Mouse (Mus musculus): ENCODE measurements around the gene Psrc1. TPM values are rescaled to one million over a fixed set of nuclear protein-coding genes. Genes with fewer than 3 reads are reported as not detected.

The Psrc1 gene
- polyA plus RNA-seq, 1 experiment from 2014 or later: 13.9 TPM

DNA sequence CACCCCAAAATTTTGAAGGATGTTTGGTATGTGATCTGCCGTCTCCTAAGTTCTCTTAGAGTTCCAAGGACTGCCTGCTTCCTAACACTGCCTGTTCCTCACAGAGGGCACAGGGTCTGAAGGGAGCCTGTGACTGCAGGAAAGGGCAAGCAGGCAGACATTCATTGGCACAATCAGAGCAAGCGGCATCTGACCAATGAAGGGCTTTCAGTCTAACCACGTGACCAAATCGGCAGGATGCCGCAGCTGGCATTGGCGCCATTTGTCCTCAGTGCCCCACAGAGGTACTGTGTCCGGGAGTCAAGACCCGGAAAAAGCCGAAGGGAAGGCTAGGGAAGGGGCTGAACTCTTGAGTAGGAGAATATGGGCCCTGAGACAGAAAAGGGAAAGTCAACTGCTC is 16.5 kb upstream of the Psrc1 start:
- Histone ChIP-seq H3K4me2 (peak overlapping the region; percentile 29; the same call in 1 of the 2 replicates), H3K4me3 (0 out of 2 replicates have a peak overlapping the region, but pooled peaks have one; percentile 14), H3K36me3 (no peaks in the 10 kb centered on the region), H3K9ac (no peak overlapping the region), H3K27me3 (no peaks in the 10 kb centered on the region), H3K4me1 (replicated peaks) (peaks cover 18% of the 10 kb centered on the region), H3K27ac (no peak overlapping the region; the same call in 1 of the 2 replicates), H3K9me3 (no peaks in the 10 kb centered on the region)
- 59% methylated on average over 9 of the region's 9 CpGs for WGBS
- ATAC-seq (ENCODE audit: low FRiP score): peak; percentile 50; the same call in 1 of the 2 replicates

DNA sequence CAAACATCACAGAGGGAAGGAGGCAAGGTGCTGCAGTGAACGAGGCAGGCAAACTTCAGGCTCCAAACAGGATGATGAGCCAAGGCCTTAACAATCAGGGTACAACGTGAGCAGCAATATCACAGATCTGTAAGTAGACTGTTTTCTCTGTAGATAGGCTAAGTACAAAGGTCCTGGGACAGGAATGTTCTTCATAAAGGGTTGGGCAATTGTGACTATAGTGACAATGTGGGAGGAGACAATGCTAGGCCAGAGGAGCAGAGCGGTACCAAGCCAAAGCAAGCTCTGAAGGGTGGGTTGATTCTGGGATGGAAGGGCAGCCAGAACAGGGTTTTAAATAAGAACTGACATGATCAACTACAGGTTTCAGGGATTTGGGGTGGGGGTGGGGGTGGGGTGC is 15.8 kb upstream of the Psrc1 start:
- Histone ChIP-seq H3K9ac (no peak overlapping the region), H3K9me3 (no peaks in the 10 kb centered on the region), H3K4me3 (no peak overlapping the region), H3K4me1 (replicated peaks) (peaks cover 18% of the 10 kb centered on the region), H3K27ac (no peak overlapping the region), H3K4me2 (0 out of 2 replicates have a peak overlapping the region, but pooled peaks have one; percentile 29), H3K27me3 (no peaks in the 10 kb centered on the region), H3K36me3 (no peaks in the 10 kb centered on the region)
- ATAC-seq (ENCODE audit: low FRiP score): no peak
- 87% methylated on average over 3 of the region's 3 CpGs for WGBS

DNA sequence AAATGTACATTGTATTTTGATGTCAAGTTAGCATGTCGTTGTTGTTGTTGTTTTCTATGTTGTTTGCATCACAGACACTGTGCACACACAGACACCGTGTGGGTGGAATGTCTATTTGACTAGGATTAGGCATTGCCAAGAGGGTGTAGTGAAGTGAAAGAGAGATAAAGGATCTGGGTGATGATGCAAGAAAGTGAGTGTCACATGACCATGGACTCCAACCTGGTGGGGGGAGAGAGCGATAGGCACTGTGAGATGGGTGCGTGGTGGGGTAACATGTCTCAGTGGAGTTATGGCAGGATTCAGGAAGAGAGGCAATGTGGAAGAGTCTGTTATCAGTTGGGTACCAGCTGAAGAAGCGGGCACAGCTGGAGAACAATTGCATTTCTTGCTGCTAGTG is 14.9 kb upstream of the Psrc1 start:
- H3K27me3 ChIP-seq: no peaks in the 10 kb centered on the region
- no peak overlapping the region for H3K4me3 ChIP-seq
- 83% methylated on average over 5 of the region's 5 CpGs for WGBS

DNA sequence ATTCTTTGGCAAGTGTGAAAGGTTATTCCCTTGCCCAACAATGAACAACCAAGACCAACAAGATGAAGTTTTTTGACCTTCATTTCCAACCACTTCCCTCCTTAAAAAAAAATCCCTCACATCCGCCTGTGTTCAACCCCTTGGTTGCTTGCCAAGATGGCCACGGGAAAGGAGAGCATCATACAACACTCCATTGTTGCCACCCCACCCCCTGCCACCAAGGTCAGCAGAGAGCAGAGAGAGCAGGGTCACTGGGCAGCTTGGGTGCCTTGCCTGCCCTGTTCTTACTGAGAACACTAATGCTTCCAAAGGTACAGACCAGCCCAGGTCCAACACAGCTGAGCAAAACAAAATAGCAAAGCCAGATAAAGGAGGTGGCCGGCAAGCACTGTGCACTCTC is 11.4 kb upstream of the Psrc1 start:
- H3K4me1 ChIP-seq (replicated peaks): peaks cover 4% of the 10 kb centered on the region; the same call in 1 of the 2 replicates
- H3K27ac ChIP-seq: no peak overlapping the region
- H3K9me3 ChIP-seq: no peaks in the 10 kb centered on the region
- H3K9ac ChIP-seq: no peak overlapping the region
- no peaks in the 10 kb centered on the region for H3K36me3 ChIP-seq
- H3K27me3 ChIP-seq: no peaks in the 10 kb centered on the region
- no peak overlapping the region for H3K4me2 ChIP-seq
- WGBS: 65% methylated on average over 3 of the region's 3 CpGs
- no peak for ATAC-seq (ENCODE audit: low FRiP score)
- no peak overlapping the region for H3K4me3 ChIP-seq

More for the DNA sequence above, 14.9 kb upstream of the Psrc1 start:
- H3K4me2 ChIP-seq: no peak overlapping the region
- H3K27ac ChIP-seq: no peak overlapping the region
- no peaks in the 10 kb centered on the region for H3K36me3 ChIP-seq
- H3K4me1 ChIP-seq (replicated peaks): peaks cover 15% of the 10 kb centered on the region
- H3K9ac ChIP-seq: no peak overlapping the region
- H3K9me3 ChIP-seq: no peaks in the 10 kb centered on the region
- no peak for ATAC-seq (ENCODE audit: low FRiP score)

DNA sequence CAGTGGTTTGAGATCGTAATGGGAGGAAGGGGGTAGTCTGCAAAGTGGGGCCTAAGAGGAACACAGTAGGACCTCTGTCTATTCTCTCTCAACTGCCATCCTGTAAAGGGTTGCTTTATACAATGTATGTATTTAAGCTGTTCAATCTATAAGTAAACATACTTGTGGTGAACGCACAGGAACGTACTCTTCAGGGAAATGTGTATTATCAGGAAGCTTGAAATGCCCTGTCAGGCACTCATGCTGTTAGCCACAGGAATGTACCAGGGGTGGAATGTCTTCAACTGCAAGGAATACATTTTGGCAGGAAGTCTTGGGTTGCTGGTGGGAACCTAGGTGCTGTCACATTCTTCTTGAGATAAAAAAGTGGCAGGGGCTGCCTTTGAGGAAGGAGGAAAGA is 10.9 kb upstream of the Psrc1 start:
- no peak overlapping the region for H3K4me3 ChIP-seq
- no peaks in the 10 kb centered on the region for H3K36me3 ChIP-seq
- peaks cover 1% of the 10 kb centered on the region; the same call in 1 of the 2 replicates for H3K4me1 ChIP-seq (replicated peaks)
- H3K9ac ChIP-seq: no peak overlapping the region
- H3K9me3 ChIP-seq: no peaks in the 10 kb centered on the region
- H3K4me2 ChIP-seq: no peak overlapping the region
- 91% methylated on average over 3 of the region's 3 CpGs for WGBS
- H3K27me3 ChIP-seq: no peaks in the 10 kb centered on the region
- no peak overlapping the region for H3K27ac ChIP-seq
- ATAC-seq (ENCODE audit: low FRiP score): no peak

DNA sequence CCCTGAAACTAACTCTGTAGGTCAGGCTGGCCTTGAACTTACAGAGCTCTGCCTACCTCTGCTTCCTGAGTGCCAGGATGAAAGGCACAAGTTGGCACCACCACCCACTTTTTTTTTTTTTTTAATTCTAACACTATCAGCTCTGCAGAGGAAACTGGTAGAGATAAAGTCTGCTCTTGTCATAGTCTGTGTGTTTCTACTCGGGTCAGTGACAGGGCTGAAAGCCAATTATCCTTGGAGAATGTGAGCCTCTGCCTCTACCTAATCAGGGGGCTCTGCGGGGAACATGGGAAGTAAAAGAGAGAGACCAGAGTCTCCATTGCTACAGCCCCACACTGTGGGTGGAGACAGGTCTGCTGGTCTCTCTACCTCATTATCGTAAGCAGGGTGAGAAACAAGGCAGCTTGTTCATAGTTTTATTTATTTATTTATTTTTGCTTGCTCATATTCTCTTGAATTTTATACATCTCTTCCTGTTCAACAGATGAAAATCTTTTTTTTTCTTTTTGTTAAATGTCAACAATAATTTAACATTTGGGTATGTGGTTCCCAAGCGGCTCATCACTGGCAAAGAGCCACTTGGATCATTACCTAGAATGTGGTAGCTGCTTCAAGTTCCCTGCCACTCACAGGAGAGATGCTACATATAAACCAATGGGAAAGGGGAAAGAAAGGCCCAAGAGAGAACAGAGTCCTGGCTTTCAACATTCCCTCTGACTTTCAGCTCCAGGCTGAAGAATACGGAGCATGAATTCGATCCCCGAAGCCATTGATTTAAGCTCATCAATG is 4.6 kb upstream of the Psrc1 start:
- Histone ChIP-seq H3K27ac (no peak overlapping the region), H3K36me3 (no peaks in the 10 kb centered on the region), H3K4me3 (no peak overlapping the region), H3K4me1 (replicated peaks) (peaks cover 16% of the 10 kb centered on the region), H3K27me3 (no peaks in the 10 kb centered on the region), H3K4me2 (no peak overlapping the region), H3K9me3 (no peaks in the 10 kb centered on the region), H3K9ac (no peak overlapping the region)
- 84% methylated on average over 7 of the region's 7 CpGs for WGBS
- no peak for ATAC-seq (ENCODE audit: low FRiP score)

DNA sequence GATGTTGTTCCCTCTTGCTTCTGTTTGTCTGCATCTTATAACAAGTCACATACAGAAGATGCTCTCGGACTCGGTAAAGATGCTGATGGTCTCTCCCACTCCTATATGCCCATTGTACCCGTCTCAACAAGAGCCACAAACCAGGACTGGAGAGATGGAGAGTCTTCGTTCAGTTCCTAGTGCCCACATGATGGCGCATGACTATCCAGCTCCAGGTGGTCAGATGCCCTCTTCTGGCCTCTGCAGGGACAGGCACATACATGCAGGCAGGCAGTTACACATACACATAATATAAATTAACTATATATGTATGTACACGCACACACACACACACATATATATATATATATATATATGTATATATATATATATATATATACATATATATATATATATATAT is 2.9 kb upstream of the Psrc1 start:
- H3K36me3 ChIP-seq: no peaks in the 10 kb centered on the region
- ATAC-seq (ENCODE audit: low FRiP score): no peak
- no peak overlapping the region for H3K4me2 ChIP-seq
- H3K4me3 ChIP-seq: no peak overlapping the region
- no peak overlapping the region for H3K27ac ChIP-seq
- H3K4me1 ChIP-seq (replicated peaks): peaks cover 26% of the 10 kb centered on the region
- no peak overlapping the region for H3K9ac ChIP-seq
- H3K27me3 ChIP-seq: no peaks in the 10 kb centered on the region
- 80% methylated on average over 6 of the region's 6 CpGs for WGBS
- no peaks in the 10 kb centered on the region for H3K9me3 ChIP-seq

DNA sequence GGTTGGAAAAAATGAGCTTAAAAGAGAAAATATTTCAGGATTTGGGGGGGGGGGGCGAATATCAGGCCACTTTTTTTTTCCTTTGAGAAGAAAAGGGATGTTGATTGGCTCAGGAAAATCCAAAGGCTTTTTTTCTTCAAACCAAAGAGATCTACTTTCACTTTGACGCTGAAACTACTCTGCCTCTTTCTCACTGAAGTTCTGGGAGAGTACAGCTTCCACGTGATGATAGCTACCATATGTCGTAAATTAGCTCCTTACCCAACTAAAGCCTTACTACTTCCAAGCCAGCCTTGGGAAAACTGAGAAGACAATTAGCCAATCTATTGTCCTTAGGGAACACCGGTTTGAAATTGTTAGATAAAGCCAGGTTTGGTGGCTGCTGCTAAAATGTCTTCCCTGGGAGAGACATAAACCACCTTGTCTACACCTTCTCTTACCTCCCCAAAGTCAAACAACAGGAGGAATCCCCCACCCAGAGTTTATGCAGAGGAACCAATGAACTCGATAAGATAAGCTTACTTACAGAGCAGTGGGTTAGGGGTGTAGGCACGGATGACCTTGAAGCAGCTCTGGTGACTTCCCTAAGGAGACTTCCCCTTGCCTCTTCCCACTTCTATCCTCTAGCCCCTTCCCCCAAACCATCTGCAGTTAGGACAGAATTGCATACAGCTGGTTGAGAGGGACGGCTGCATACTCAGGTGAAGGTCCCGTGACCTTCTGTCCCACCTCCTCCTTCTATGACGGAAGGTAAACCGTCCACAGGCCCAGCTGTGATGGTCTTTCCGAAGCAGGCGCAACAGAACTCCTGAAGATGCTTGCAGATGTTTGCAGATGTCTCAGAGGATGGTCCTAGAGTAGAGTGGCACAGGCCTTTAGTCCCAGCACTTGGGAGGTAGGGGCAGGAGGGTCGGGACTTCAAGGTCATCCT is 1.4 kb upstream of the Psrc1 start:
- Histone ChIP-seq H3K9me3 (no peaks in the 10 kb centered on the region), H3K9ac (no peak overlapping the region), H3K4me3 (no peak overlapping the region), H3K27me3 (no peaks in the 10 kb centered on the region), H3K4me2 (no peak overlapping the region), H3K36me3 (no peaks in the 10 kb centered on the region), H3K27ac (no peak overlapping the region), H3K4me1 (replicated peaks) (peaks cover 26% of the 10 kb centered on the region)
- ATAC-seq (ENCODE audit: low FRiP score): no peak
- 80% methylated on average over 14 of the region's 14 CpGs for WGBS

DNA sequence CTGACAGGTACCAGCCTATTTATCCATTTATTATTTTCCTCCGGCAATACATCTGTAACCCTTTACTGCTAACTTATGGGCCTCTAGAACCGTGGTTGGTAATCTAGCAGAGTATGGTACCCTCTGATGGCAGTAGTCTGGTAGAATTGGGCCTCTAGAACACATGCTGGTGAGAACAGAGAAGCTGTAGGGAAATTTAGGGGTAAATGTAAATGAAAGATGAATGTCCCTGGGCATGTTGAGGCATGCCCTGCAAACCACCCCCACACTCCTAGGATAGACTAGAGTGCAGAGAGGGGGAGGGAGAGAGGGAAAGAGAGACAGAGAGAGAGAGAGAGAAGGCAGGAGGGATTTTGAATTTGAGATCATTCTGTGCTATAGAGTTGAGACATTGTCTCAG is 786 bp downstream of the Psrc1 start:
- H3K9me3 ChIP-seq: no peaks in the 10 kb centered on the region
- no peaks in the 10 kb centered on the region for H3K27me3 ChIP-seq
- WGBS: 29% methylated on average over 2 of the region's 2 CpGs
- H3K4me3 ChIP-seq: peak overlapping the region; percentile 59
- H3K36me3 ChIP-seq: no peaks in the 10 kb centered on the region
- H3K27ac ChIP-seq: no peak overlapping the region
- peak overlapping the region; percentile 63; the same call in 1 of the 2 replicates for H3K9ac ChIP-seq
- ATAC-seq (ENCODE audit: low FRiP score): no peak
- H3K4me1 ChIP-seq (replicated peaks): peaks cover 26% of the 10 kb centered on the region
- H3K4me2 ChIP-seq: peak overlapping the region; percentile 60

DNA sequence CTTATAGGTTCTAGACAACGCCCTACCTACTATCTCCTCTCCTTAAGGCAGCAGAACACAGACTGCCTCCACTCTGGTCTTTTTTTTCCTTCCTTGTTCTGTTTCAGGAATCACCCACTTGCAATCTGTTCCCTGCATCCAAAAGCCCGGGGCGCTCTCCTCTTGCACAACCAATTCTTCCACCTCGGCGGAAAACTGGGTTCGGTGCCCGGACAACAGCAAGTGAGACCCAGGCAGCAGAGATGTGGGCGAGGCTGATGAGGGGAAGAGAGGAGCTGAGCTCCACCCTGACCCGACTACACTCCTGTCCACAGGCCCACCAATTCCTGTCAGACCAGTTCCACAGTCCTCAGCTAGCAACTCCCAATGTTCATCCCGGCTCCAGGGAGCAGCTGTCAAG is 2.5 kb downstream of the Psrc1 start:
- Histone ChIP-seq H3K9me3 (no peaks in the 10 kb centered on the region), H3K36me3 (peaks cover 3% of the 10 kb centered on the region; the same call in 1 of the 2 replicates), H3K9ac (no peak overlapping the region), H3K4me2 (no peak overlapping the region), H3K4me1 (replicated peaks) (peaks cover 28% of the 10 kb centered on the region), H3K4me3 (no peak overlapping the region), H3K27ac (no peak overlapping the region), H3K27me3 (no peaks in the 10 kb centered on the region)
- no peak for ATAC-seq (ENCODE audit: low FRiP score)
- 89% methylated on average over 10 of the region's 10 CpGs for WGBS

DNA sequence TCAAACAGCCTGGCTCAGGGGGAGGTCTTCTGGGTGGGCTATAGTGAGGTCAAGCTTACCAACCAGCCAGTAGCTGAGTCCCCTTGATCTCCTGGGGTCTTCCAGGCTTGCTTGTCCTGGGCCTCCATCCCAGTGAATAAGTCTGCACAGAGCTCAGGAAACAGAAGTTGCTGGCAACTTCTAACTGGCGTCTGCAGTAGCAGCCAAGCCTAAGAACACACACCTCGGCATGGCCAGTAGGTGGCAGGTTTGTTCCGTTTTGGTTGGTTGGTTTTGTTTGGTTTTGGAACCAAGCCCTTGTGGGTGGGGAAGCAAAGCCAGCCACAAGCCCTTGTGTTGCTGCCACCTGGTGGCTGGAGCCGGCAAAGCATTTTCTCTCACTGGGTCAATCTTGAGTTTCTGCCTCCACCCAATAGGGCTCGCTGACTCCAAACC is 5.5 kb downstream of the Psrc1 start:
- Histone ChIP-seq H3K4me1 (replicated peaks) (peaks cover 24% of the 10 kb centered on the region), H3K27me3 (no peaks in the 10 kb centered on the region), H3K27ac (peak overlapping the region; percentile 64; the same call in 1 of the 2 replicates), H3K4me3 (no peak overlapping the region), H3K9ac (no peak overlapping the region), H3K9me3 (no peaks in the 10 kb centered on the region), H3K4me2 (no peak overlapping the region), H3K36me3 (peaks cover 32% of the 10 kb centered on the region)
- ATAC-seq (ENCODE audit: low FRiP score): peak; percentile 70
- 3% methylated on average over 5 of the region's 5 CpGs for WGBS

DNA sequence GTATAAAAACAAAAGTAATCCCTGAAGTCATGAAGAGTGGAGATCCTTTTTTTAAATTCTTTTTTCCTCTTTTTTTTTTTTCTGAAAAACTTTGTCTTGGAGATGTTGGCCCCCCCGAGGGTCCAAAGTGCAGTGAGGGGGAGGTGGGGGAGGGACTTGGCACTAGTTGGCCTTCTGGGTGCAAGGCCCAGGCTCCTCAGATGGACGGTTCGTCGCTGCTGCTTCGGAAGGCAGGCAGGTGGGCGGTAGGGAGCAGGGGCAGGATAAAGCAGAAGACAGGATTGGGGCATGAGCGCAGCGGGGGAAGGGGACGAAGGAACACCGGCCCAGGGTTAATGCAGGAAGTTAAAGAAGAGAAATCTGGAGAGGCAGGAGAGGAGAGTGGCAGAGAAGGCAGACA is 8.7 kb downstream of the Psrc1 start:
- 23% methylated on average over 10 of the region's 10 CpGs for WGBS
- Histone ChIP-seq H3K27me3 (no peaks in the 10 kb centered on the region), H3K27ac (0 out of 2 replicates have a peak overlapping the region, but pooled peaks have one; percentile 8), H3K4me1 (replicated peaks) (peaks cover 19% of the 10 kb centered on the region), H3K9ac (peak overlapping the region; percentile 39; the same call in 1 of the 2 replicates), H3K9me3 (no peaks in the 10 kb centered on the region), H3K4me2 (no peak overlapping the region), H3K4me3 (no peak overlapping the region), H3K36me3 (peaks cover 64% of the 10 kb centered on the region)
- no peak for ATAC-seq (ENCODE audit: low FRiP score)
